Mouse (Mus musculus) lung, postnatal 0 days (tissue): ENCODE results near the gene Slc24a3.

Experiments used
- CTCF ChIP-seq: IDR thresholded peaks from 2 replicates; pipeline ENCODE4 v1.5.1; 2016; ENCODE audit warnings: antibody characterized with exemption, mild to moderate bottlenecking
- EP300 ChIP-seq: IDR thresholded peaks from 2 replicates; pipeline ENCODE4 v1.6.1; 2016; ENCODE audit warnings: antibody characterized with exemption, mild to moderate bottlenecking, control low read depth

- TF ChIP-seq EP300 = no peak
- TF ChIP-seq CTCF = no peak
These were observed 430.3 kb downstream of the Slc24a3 start for GRCm38 (mm10) chr2:145597866-145598265.
